13 mouse cellular contexts compared by ENCODE assay signal in genomic region chr17:83846301-83847021, GRCm38 (mm10). TPM values are rescaled to one million over a fixed set of nuclear protein-coding genes. Genes with fewer than 3 reads are reported as not detected.
DNase-seq lines count a peak whose midpoint lies in the region; ATAC-seq lines count a peak whose summit lies in the region.
"Had no signal": no experiment of that assay in that cellular context is flagged by ENCODE, and none has a peak within 500 bp of the region (broad histone marks: within the 10 kb centered on the region; RNA-seq: fewer than 3 reads in every experiment).

No protein-coding gene starts in this region.

- DNase-seq in limb, embryonic 10.5 days (ENCODE audit: low spot score): no peak
- DNase-seq in T-cell, adult 2 months (ENCODE audit: low spot score): peak; percentile 49
- no peak for DNase-seq in liver, embryonic 13.5 days
- DNase-seq in spleen, adult 12 weeks (ENCODE audit: low spot score): peak; percentile 20
- no peak for DNase-seq in left cerebral cortex, adult 9 months (ENCODE audit: low spot score in 2 of 2)
- no peak for DNase-seq in left cerebral cortex, postnatal 10 days (ENCODE audit: extremely low spot score in 1 of 2, low spot score in 2 of 2)
- DNase-seq: adrenal gland, postnatal 10 days; cerebellum, postnatal 25 days had no signal

- H3K27ac ChIP-seq in limb, embryonic 12.5 days: 0 out of 2 replicates have a peak overlapping the region, but pooled peaks have one; percentile 17
- H3K27ac ChIP-seq in limb, embryonic 10.5 days: no peak overlapping the region
- peak overlapping the region; percentile 78 for H3K27ac ChIP-seq in liver, embryonic 13.5 days
- no peak overlapping the region for H3K27ac ChIP-seq in intestine, embryonic 15.5 days
- H3K27ac ChIP-seq: forebrain, embryonic 12.5 days; heart, embryonic 10.5 days had no signal

- H3K9ac ChIP-seq in limb, embryonic 12.5 days (replicated peaks): no peak overlapping the region
- H3K9ac ChIP-seq in liver, embryonic 13.5 days: peak overlapping the region; percentile 44; the same call in 1 of the 2 replicates
- no peak overlapping the region for H3K9ac ChIP-seq in intestine, embryonic 15.5 days
- H3K9ac ChIP-seq: forebrain, embryonic 12.5 days had no signal

- ATAC-seq in limb, embryonic 12.5 days (ENCODE audit: insufficient number of reproducible peaks, insufficient read depth, low FRiP score, low TSS enrichment, low read depth): no peak
- ATAC-seq in liver, embryonic 13.5 days (ENCODE audit: low read depth): peak; percentile 27; the same call in 1 of the 2 replicates
- no peak for ATAC-seq in intestine, embryonic 15.5 days

- H3K9me3 ChIP-seq in limb, embryonic 12.5 days: no peaks in the 10 kb centered on the region
- H3K9me3 ChIP-seq in limb, embryonic 10.5 days (replicated peaks): no peaks in the 10 kb centered on the region
- H3K9me3 ChIP-seq in liver, embryonic 13.5 days (replicated peaks): no peaks in the 10 kb centered on the region
- H3K9me3 ChIP-seq in intestine, embryonic 15.5 days: no peaks in the 10 kb centered on the region
- H3K9me3 ChIP-seq: forebrain, embryonic 12.5 days; heart, embryonic 10.5 days had no signal

- 73% methylated on average over 21 of the region's 21 CpGs for WGBS in limb, embryonic 12.5 days
- 75% methylated on average over 21 of the region's 21 CpGs for WGBS in limb, embryonic 10.5 days
- 47% methylated on average over 21 of the region's 21 CpGs for WGBS in liver, embryonic 13.5 days (ENCODE audit: insufficient replicate concordance)
- WGBS in intestine, embryonic 15.5 days: 78% methylated on average over 21 of the region's 21 CpGs

- H3K27me3 ChIP-seq in limb, embryonic 12.5 days: no peaks in the 10 kb centered on the region
- no peaks in the 10 kb centered on the region for H3K27me3 ChIP-seq in limb, embryonic 10.5 days (ENCODE audit: low read depth, poor library complexity, severe bottlenecking)
- H3K27me3 ChIP-seq in liver, embryonic 13.5 days: no peaks in the 10 kb centered on the region
- H3K27me3 ChIP-seq in intestine, embryonic 15.5 days (replicated peaks): no peaks in the 10 kb centered on the region

- no peak overlapping the region for H3K4me2 ChIP-seq in limb, embryonic 12.5 days
- H3K4me2 ChIP-seq in liver, embryonic 13.5 days: peak overlapping the region; percentile 43
- no peak overlapping the region for H3K4me2 ChIP-seq in intestine, embryonic 15.5 days (replicated peaks)
- H3K4me2 ChIP-seq: forebrain, embryonic 12.5 days; midbrain, embryonic 11.5 days had no signal

- H3K4me1 ChIP-seq in limb, embryonic 12.5 days (replicated peaks): peaks cover 9% of the 10 kb centered on the region; the same call in 1 of the 2 replicates
- peaks cover 38% of the 10 kb centered on the region for H3K4me1 ChIP-seq in limb, embryonic 10.5 days
- H3K4me1 ChIP-seq in liver, embryonic 13.5 days (replicated peaks): peaks cover 58% of the 10 kb centered on the region
- peaks cover 12% of the 10 kb centered on the region for H3K4me1 ChIP-seq in intestine, embryonic 15.5 days (replicated peaks)

- H3K36me3 ChIP-seq in limb, embryonic 12.5 days: no peaks in the 10 kb centered on the region
- no peaks in the 10 kb centered on the region for H3K36me3 ChIP-seq in limb, embryonic 10.5 days
- H3K36me3 ChIP-seq in liver, embryonic 13.5 days: no peaks in the 10 kb centered on the region
- H3K36me3 ChIP-seq in intestine, embryonic 15.5 days: no peaks in the 10 kb centered on the region
- H3K36me3 ChIP-seq: forebrain, embryonic 12.5 days; heart, embryonic 10.5 days had no signal

- H3K4me3 ChIP-seq in limb, embryonic 12.5 days (replicated peaks): no peak overlapping the region
- no peak overlapping the region for H3K4me3 ChIP-seq in limb, embryonic 10.5 days
- peak overlapping the region; percentile 31 for H3K4me3 ChIP-seq in liver, embryonic 13.5 days (replicated peaks)
- no peak overlapping the region for H3K4me3 ChIP-seq in intestine, embryonic 15.5 days (replicated peaks)
- H3K4me3 ChIP-seq: forebrain, embryonic 12.5 days; heart, embryonic 10.5 days had no signal

- intact Hi-C loops in left cerebral cortex, postnatal 10 days (cut with DNase I): no loop called here

RNA-seq across cellular contexts. Expression of gene Haao, which starts 1.3 kb away (rescaled TPM):
- 0.35 and 0.94 TPM in 2 replicates for polyA plus RNA-seq in limb, embryonic 12.5 days (2016; fragmentation: Nextera tagmentation; extraction: Ambion mirVana)
- polyA plus RNA-seq in limb, embryonic 10.5 days (2016; fragmentation: Nextera tagmentation; extraction: Ambion mirVana): 0.70 and 0.99 TPM in 2 replicates
- polyA plus RNA-seq in liver, embryonic 13.5 days (2015; fragmentation: Nextera tagmentation; extraction: Ambion mirVana): 16.2 and 17.1 TPM in 2 replicates
- polyA plus RNA-seq in intestine, embryonic 15.5 days (2015; fragmentation: Nextera tagmentation; extraction: Ambion mirVana): 1.1 and 1.2 TPM in 2 replicates
- total RNA-seq in left cerebral cortex, postnatal 10 days (2021): not detected
- polyA plus RNA-seq: forebrain, embryonic 12.5 days; midbrain, embryonic 11.5 days had no signal

Comparison
In these comparisons a context has a peak if more than half of its experiments do, and no peak if none do; other contexts are left out.
1. H3K27ac ChIP-seq: peak in limb, embryonic 12.5 days (single experiment) and liver, embryonic 13.5 days (single experiment); none in limb, embryonic 10.5 days (single experiment) and intestine, embryonic 15.5 days (single experiment).
2. DNase-seq: peak in T-cell, adult 2 months (single experiment) and spleen, adult 12 weeks (single experiment); none in limb, embryonic 10.5 days (single experiment), liver, embryonic 13.5 days (single experiment), left cerebral cortex, adult 9 months (0 of 2) and left cerebral cortex, postnatal 10 days (0 of 2).